Mouse (Mus musculus) brown adipose tissue, adult 24 weeks (tissue): ENCODE data around the gene Dad1. TPM values are rescaled to one million over a fixed set of nuclear protein-coding genes. Genes with fewer than 3 reads are reported as not detected.

ENCODE experiments used
- H3K27ac ChIP-seq: fragments of 200-500 bp; replicated peaks from 2 replicates; pipeline ENCODE4 v1.5.1; 2012; ENCODE audit warnings: low read depth, mild to moderate bottlenecking, low read length
- H3K4me1 ChIP-seq: fragments of 200-500 bp; 2 replicates; pipeline ENCODE4 v1.6.1; 2012; ENCODE audit warnings: low read length, mixed read lengths; ENCODE audit not compliant: control insufficient read depth, insufficient read depth, insufficient read length
- H3K4me3 ChIP-seq: fragments of 200-500 bp; 2 replicates; pipeline ENCODE4 v1.5.1; 2012; ENCODE audit warnings: low read depth, mild to moderate bottlenecking, low read length, moderate library complexity; ENCODE audit not compliant: insufficient read depth
- polyA plus RNA-seq: library from polyadenylated mRNA; stranded (reverse); fragments of >200 nt; gene quantifications from 2 replicates; pipeline ENCODE4 v1.2.4, GENCODE M21; 2012; ENCODE audit not compliant: missing spikeins, insufficient read depth, insufficient read length

Gene Dad1
- polyA plus RNA-seq, 1 experiment: 117 TPM

DNA sequence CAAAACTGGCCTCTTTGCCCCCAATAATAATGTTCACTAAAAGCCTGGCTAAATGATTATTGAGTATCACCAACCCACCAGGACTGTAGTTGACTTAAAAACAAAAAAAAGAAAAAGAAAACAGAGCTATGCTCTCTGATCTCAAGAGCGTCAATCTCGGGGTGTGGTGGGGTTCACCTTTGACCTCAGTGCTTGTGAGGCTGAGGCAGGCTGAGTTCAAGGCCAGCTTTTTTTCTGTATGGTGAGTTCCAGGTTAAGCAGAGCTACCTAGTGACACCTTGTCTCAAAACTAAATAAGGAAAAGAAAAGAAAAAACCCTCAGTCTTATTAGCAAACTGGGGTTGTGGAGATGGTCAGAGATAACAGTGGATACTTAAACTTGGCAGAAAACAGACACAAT is 43.5 kb downstream of the Dad1 start:
- peaks cover 4% of the 10 kb centered on the region; the same call in 1 of the 2 replicates for H3K4me1 ChIP-seq
- H3K4me3 ChIP-seq: no peak overlapping the region
- no peak overlapping the region for H3K27ac ChIP-seq

DNA sequence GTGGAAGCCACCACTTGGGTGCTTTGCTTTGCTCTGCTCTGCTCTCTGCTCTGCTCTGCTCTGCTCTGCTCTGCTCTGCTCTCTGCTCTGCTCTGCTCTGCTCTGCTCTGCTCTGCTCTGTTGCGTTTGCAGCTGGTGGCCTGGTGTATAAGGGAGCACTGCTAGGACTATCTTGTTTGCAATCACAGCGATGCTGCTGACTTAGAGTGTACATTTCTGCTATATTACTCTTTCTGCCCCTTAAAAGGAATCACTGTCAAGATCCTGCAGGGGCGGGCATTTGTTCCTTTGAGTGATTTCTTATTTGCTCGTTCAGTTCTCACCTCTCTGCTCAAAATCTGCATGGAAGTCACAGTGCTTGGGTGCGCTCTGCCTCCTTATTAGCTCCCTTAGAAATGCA is 44.0 kb downstream of the Dad1 start:
- Histone ChIP-seq H3K4me3 (no peak overlapping the region), H3K27ac (no peak overlapping the region), H3K4me1 (peaks cover 2% of the 10 kb centered on the region; the same call in 1 of the 2 replicates)

DNA sequence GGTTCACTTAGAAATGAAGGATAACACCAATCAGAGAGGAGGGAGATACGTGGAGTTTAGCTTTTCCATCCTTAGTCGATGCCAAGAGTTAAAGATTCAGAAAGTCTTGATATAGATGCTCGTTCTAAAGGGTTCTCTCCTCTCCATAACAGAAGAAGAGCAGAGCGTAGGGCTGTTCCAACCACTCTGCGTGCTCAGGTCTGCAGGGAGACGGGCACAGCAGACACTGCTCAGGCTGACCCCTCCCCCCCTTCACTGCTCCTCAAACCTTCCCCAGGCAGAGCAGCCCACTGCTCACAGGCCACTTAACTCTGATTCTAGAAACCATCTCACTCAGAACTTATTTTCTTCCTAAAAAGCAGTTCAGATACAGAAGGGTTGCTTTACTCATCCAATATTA is 45.2 kb downstream of the Dad1 start:
- no peak overlapping the region for H3K27ac ChIP-seq
- no peak overlapping the region for H3K4me3 ChIP-seq
- no peaks in the 10 kb centered on the region for H3K4me1 ChIP-seq

DNA sequence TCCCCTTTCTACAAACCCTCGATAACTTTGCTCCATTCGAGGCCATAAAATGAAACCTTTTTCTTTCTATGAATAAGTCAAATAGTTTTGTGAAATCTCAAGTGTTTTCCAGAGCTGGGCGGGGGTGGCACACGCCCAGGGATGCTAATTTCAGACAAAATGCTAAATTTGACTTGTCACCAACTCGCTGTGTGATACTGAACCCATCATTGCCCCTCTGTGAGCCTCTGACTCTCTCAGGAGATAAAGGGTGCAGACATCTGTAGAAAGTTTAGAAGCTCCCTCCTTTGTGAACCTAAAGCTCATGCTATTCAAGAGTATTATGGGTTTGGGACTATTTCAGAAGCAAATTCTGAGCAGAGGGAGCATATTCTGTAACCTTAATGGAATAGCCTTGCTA is 46.0 kb downstream of the Dad1 start:
- no peak overlapping the region for H3K27ac ChIP-seq
- no peak overlapping the region for H3K4me3 ChIP-seq
- no peaks in the 10 kb centered on the region for H3K4me1 ChIP-seq

DNA sequence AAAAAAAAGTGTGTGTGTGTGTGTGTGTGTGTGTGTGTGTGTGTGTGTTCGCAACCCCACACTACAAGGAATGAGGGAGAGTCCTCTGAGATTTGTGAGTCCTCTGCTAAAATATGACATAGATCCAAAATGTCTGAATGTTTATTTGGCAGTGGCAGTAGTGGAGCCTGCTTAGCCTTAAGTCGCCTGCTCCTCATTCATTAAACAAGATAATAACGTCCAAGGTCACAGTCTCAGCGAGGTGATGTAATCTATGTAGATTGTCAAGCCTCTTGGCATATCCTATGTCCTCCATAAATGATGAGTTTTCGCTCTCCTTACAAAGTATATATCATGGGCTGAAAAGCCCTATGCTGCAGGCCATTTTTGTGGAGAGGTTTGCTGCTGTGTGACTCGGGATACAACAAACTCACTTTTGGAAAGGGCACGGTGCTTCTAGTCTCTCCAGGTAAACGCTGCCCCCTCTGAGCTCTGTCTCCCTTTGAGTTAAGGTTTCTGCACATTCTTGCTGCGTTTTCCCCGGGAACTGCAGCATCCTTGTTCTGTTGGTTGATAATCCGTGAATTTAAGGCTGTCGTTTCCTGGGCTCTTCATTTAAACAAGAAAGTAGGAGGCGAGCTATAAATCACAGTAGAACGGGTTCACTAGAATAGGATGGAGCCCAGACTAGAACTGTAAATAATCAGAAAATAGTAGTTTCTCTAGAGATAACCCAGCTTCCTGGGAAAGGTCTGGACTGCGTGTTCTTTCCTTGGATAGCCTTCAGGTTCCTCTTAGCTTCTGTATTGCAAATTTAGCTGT is 47.0 kb downstream of the Dad1 start:
- Histone ChIP-seq H3K27ac (no peak overlapping the region), H3K4me3 (no peak overlapping the region), H3K4me1 (no peaks in the 10 kb centered on the region)

DNA sequence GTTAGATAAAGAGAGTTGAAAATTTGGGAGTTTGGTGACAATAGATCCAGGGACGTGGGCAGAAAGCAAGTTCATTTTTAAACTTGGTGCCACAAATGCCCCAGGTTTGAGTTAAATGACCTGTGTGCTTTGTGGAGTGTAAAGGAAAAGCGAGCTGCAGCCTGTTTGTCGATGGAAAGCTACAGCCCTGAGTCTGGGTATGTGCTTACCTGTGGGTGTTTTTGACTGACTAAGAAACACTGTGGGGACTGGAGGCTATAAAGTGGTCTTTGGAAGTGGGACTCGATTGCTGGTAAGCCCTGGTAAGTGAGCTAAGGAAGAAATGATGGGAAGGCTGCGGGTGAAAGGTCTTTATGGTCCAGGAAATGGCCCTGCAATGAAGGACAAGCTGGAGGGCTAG is 47.6 kb downstream of the Dad1 start:
- H3K4me3 ChIP-seq: no peak overlapping the region
- H3K27ac ChIP-seq: no peak overlapping the region
- no peaks in the 10 kb centered on the region for H3K4me1 ChIP-seq

DNA sequence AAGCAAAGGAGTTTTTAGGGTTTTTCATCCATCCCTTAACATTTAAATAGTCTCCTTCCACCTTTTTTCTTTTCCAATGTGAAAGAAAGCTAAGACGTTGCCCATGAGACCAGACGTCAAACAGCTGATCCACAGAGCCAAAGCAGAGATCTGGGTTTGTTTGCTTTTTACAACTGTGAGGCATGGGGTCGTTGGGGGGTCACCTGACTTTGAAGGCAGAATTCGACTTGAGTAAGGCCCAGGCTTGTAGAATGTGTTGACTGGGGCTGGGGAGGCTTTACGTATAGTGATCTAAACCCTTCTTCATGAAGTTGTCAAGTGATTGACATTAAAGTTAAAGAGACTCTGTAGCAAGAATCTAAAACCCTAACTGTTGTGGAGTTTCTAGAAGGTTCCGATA is 48.0 kb downstream of the Dad1 start:
- H3K4me3 ChIP-seq: no peak overlapping the region
- no peaks in the 10 kb centered on the region for H3K4me1 ChIP-seq
- H3K27ac ChIP-seq: no peak overlapping the region

DNA sequence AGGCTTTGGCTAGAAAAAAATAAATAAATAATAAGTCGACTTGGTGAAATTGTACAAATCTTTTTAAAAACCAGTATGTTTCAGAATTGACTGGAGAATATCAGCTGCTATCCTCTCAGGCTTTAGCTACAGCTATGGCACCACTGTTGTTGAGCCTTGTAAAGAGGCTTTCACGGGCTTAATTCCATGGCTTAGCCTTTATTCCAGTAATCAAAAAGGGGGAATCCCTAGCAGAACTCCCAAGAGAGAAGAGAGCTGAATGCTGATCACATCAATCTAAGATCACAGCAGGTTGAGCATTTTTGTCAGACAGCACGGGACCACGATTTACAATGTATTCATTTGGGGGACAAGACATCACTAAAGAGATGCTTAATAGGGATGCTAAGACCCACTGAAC is 49.1 kb downstream of the Dad1 start:
- Histone ChIP-seq H3K4me3 (no peak overlapping the region), H3K27ac (no peak overlapping the region), H3K4me1 (no peaks in the 10 kb centered on the region)

DNA sequence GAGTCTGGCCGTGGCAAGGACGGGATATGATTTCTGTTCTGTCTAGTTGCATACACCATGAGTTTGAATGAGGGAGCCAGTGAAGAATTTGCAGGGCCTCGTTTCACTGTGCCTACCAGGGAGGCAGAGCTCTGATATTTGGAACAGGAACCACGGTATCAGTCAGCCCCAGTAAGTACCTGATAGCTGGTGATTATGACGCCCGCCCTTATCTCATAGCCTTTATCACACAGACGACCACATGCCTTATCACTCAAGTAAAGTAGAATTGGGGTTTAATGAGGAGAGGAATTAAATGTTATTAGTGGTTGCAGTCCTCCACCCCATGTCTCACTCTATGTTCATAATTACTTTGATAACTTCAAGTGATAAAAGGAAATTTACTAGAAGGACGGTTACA is 49.6 kb downstream of the Dad1 start:
- Histone ChIP-seq H3K4me1 (no peaks in the 10 kb centered on the region), H3K27ac (no peak overlapping the region), H3K4me3 (no peak overlapping the region)

DNA sequence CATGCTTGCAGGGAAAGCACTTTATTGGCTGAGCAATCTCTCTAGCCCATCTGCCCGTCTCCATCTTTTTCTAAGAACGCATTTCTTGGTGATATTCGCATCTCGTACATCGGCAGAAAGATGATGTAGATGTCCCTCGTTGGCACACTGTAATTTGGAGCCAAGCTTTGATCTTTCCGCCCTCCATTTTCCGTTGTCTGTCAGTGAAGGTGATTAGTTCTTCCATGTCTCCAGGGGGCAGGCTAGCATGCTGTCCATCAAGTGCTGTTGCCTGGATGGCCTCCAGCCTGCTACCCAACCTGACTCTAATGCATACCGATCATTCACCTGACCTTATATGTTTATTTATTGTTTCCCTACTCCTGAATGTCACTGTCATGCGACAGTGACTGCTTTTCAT is 50.1 kb downstream of the Dad1 start:
- no peak overlapping the region for H3K27ac ChIP-seq
- H3K4me1 ChIP-seq: no peaks in the 10 kb centered on the region
- H3K4me3 ChIP-seq: no peak overlapping the region

DNA sequence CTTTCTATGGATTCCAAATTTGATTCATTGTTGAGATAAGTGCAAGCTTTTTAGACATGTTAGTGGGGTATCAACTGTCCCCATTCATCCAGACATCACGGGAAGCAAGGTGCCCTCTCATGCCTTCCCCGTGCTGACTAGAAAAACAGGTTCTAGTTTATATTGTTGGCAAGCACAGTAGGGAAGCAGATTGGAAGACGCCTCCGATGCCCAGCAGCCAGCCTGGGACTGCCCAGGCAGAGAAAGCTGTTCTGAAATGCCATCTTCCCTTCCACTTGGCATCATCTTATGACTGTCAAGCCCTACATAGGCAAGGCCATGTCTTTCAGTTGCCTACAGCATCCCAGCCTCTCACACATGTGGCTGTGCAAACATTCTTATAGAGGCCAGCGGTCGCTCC is 50.7 kb downstream of the Dad1 start:
- no peaks in the 10 kb centered on the region for H3K4me1 ChIP-seq

DNA sequence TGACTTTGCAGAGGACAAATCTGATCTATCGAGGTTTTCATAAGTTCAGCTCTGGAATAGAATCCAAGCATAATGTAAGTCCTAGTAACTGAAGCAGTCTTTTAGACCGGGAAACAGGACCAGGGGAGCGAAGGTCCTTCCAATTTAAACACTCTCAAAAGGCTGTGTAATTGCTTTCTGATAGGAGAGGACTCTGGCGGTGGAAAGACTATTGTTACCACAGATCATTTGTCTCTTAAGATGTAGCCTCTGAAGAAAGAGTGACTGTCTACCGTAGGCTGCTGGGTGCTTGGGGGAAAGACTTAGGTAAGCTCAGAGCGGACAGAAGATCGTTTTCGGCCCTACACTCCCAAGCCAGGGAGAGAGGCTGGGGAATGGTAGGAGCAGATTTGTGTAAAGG is 53.5 kb downstream of the Dad1 start:
- no peak overlapping the region for H3K27ac ChIP-seq
- no peaks in the 10 kb centered on the region for H3K4me1 ChIP-seq
- no peak overlapping the region for H3K4me3 ChIP-seq

More for the DNA sequence above, 50.7 kb downstream of the Dad1 start:
- no peak overlapping the region for H3K27ac ChIP-seq
- no peak overlapping the region for H3K4me3 ChIP-seq

DNA sequence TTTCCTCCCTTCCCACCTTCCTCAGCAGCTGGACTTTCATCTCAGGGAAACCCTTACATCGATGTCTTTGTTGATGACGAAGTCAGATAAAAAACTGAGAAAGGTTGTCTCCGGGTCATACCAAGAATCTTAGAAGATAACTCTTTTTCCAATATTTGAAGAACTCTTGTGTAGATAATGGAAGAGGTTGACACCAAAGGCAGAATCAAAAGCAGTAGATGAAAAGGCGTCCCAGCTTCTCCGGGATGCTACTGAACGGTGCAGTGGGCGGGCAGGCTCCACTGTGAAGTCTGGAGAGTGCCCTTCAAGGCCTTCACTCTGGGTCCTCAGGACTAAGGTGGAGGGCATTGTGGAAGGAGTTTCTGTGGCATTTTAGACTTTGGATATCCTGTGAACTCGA is 54.2 kb downstream of the Dad1 start:
- Histone ChIP-seq H3K4me1 (no peaks in the 10 kb centered on the region), H3K4me3 (no peak overlapping the region), H3K27ac (no peak overlapping the region)

DNA sequence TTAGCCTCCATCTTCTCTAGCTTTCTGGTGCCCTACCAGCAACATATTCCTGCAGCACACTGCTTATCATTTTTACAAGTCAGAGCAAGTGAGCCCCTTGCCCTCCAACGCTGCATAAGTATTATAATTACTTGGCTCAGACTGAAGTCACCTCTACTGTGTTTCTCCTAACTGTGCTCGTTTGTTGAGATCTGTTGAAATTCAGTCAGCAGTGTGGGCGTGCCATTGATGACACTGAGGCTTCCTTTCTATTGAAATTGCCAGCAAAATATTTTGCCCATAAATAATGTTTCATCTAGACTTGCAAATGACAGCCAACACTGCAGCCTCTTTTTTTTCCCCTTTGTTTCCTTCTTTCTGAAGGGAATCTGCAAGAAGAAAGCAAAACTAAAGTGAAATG is 56.2 kb downstream of the Dad1 start:
- Histone ChIP-seq H3K27ac (no peak overlapping the region), H3K4me1 (no peaks in the 10 kb centered on the region), H3K4me3 (no peak overlapping the region)

DNA sequence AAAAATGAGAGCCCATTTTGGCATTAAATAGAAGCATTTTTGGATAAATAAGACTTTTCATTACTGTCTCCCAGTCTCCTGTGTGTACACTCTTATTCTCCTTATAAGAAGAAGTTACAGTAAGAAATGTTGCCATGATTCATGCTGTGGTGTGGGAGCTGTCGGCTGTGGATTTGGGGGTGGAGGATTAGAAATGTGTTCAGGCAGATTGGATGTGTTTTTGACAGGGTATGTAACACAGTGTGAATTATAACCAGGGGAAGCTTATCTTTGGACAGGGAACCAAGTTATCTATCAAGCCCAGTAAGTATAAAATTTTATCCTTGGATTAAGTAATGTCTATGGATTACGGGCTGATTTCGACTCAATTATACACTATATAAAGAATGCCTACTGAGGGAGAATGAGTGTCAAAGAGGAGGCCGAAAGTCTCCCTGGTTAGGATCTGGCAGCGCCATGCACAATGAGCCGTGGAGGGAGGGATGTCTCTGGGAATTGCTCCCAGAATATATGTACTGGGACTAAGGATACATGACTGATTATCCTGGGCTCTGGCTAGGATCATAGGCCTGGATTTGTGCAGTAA is 58.0 kb downstream of the Dad1 start:
- H3K27ac ChIP-seq: no peak overlapping the region
- H3K4me3 ChIP-seq: no peak overlapping the region
- H3K4me1 ChIP-seq: peaks cover 2% of the 10 kb centered on the region; the same call in 1 of the 2 replicates
